ENCODE assay signal across 27 mouse cellular contexts in genomic region chr13:56739556-56739955, GRCm38 (mm10). TPM values are rescaled to one million over a fixed set of nuclear protein-coding genes. Genes with fewer than 3 reads are reported as not detected.
DNase-seq lines count a peak whose midpoint lies in the region; ATAC-seq and TF ChIP-seq lines count a peak whose summit lies in the region.
"Had no signal": no experiment of that assay in that cellular context is flagged by ENCODE, and none has a peak within 500 bp of the region (broad histone marks: within the 10 kb centered on the region; RNA-seq: fewer than 3 reads in every experiment).

No protein-coding gene starts in this region.

- no peak overlapping the region for H3K27ac ChIP-seq in forebrain, embryonic 11.5 days (ENCODE audit: low read depth, low read length)
- H3K27ac ChIP-seq in forebrain, embryonic 15.5 days (replicated peaks), result no peak overlapping the region
- H3K27ac ChIP-seq in heart, embryonic 10.5 days, result no peak overlapping the region
- no peak overlapping the region for H3K27ac ChIP-seq in heart, postnatal 0 days (ENCODE audit: low read depth)
- H3K27ac ChIP-seq: embryonic facial prominence, embryonic 12.5 days; embryonic facial prominence, embryonic 15.5 days; forebrain, embryonic 10.5 days; forebrain, embryonic 13.5 days had no signal

- TF ChIP-seq EP300 in heart, postnatal 0 days (IDR thresholded peaks at IDR 0.05; ENCODE audit: low read depth), result no peak

- H3K4me1 ChIP-seq in forebrain, embryonic 11.5 days (replicated peaks; ENCODE audit: control insufficient read depth, insufficient read depth, low read length), result 0 out of 2 replicates have a peak, but pooled peaks cover 2% of the 10 kb centered on the region
- peaks cover 15% of the 10 kb centered on the region for H3K4me1 ChIP-seq in forebrain, embryonic 15.5 days
- 0 out of 2 replicates have a peak, but pooled peaks cover 4% of the 10 kb centered on the region for H3K4me1 ChIP-seq in heart, embryonic 10.5 days
- no peaks in the 10 kb centered on the region for H3K4me1 ChIP-seq in heart, postnatal 0 days (ENCODE audit: control insufficient read depth, insufficient read depth)
- H3K4me1 ChIP-seq: embryonic facial prominence, embryonic 12.5 days; embryonic facial prominence, embryonic 15.5 days had no signal

- DNase-seq in forebrain, embryonic 11.5 days (ENCODE audit: low spot score), result peak; percentile 37
- peak; percentile 70 for DNase-seq in heart, embryonic 10.5 days (ENCODE audit: low spot score)
- no peak for DNase-seq in heart, postnatal 14 days
- DNase-seq in heart, postnatal 0 days (ENCODE audit: low spot score), result no peak
- DNase-seq in heart, adult 8-10 months (ENCODE audit: low spot score), result no peak
- peak; percentile 28 for DNase-seq in testis, postnatal 10 days (ENCODE audit: low spot score)
- no peak for DNase-seq in testis, postnatal 14 days (ENCODE audit: low spot score)
- DNase-seq: adrenal gland, adult 2 months; adrenal gland, postnatal 10 days; adrenal gland, postnatal 25 days; cerebellum, adult 11 months; cerebellum, adult 18-20 months; cerebellum, adult 8-10 months; cerebellum, adult 9-11 months; cerebellum, postnatal 14 days; cerebellum, postnatal 36 days; embryo, embryonic 11 days had no signal

- no peak overlapping the region for H3K4me2 ChIP-seq in forebrain, embryonic 11.5 days (ENCODE audit: low read depth, low read length, severe bottlenecking)
- no peak overlapping the region for H3K4me2 ChIP-seq in forebrain, embryonic 15.5 days (replicated peaks)
- H3K4me2 ChIP-seq in heart, postnatal 0 days (ENCODE audit: low read depth, low read length), result no peak overlapping the region
- H3K4me2 ChIP-seq: embryonic facial prominence, embryonic 12.5 days; embryonic facial prominence, embryonic 15.5 days; forebrain, embryonic 13.5 days had no signal

- H3K4me3 ChIP-seq in forebrain, embryonic 11.5 days (ENCODE audit: low read depth, low read length), result no peak overlapping the region
- no peak overlapping the region for H3K4me3 ChIP-seq in forebrain, embryonic 15.5 days
- no peak overlapping the region for H3K4me3 ChIP-seq in heart, embryonic 10.5 days
- no peak overlapping the region for H3K4me3 ChIP-seq in heart, postnatal 0 days (ENCODE audit: low read depth, low read length)
- H3K4me3 ChIP-seq: embryonic facial prominence, embryonic 12.5 days; embryonic facial prominence, embryonic 15.5 days; erythroblast, embryonic 14.5 days; forebrain, embryonic 10.5 days; forebrain, embryonic 13.5 days had no signal

- no peak for ATAC-seq in forebrain, embryonic 11.5 days (replicated peaks; ENCODE audit: low FRiP score)
- ATAC-seq in forebrain, embryonic 15.5 days (replicated peaks), result no peak
- 0 out of 2 replicates have a peak, but pooled peaks have one; percentile 20 for ATAC-seq in heart, postnatal 0 days (ENCODE audit: insufficient read depth, low read depth)
- ATAC-seq: forebrain, embryonic 13.5 days; forebrain, embryonic 16.5 days had no signal

- H3K36me3 ChIP-seq in forebrain, embryonic 11.5 days (ENCODE audit: control insufficient read depth, insufficient read depth, low read length), result peaks cover 6% of the 10 kb centered on the region
- peaks cover 40% of the 10 kb centered on the region for H3K36me3 ChIP-seq in forebrain, embryonic 15.5 days
- peaks cover 53% of the 10 kb centered on the region for H3K36me3 ChIP-seq in heart, embryonic 10.5 days
- H3K36me3 ChIP-seq in heart, postnatal 0 days (replicated peaks; ENCODE audit: control insufficient read depth, insufficient read depth, low read length), result peaks cover 36% of the 10 kb centered on the region

- intact Hi-C loops in heart, postnatal 14 days (cut with DNase I), result loop anchor here (5.0 kb wide), 1 partner anchor 162 kb away; no protein-coding TSS in a partner anchor

- no peak overlapping the region for H3K9ac ChIP-seq in forebrain, embryonic 11.5 days (ENCODE audit: low read length)
- no peak overlapping the region for H3K9ac ChIP-seq in forebrain, embryonic 15.5 days (replicated peaks)
- H3K9ac ChIP-seq in heart, postnatal 0 days (replicated peaks; ENCODE audit: low read depth, low read length), result no peak overlapping the region
- H3K9ac ChIP-seq: embryonic facial prominence, embryonic 12.5 days; embryonic facial prominence, embryonic 15.5 days; forebrain, embryonic 13.5 days had no signal

- no peaks in the 10 kb centered on the region for H3K27me3 ChIP-seq in forebrain, embryonic 11.5 days (ENCODE audit: control insufficient read depth, insufficient read depth, low read length)
- no peaks in the 10 kb centered on the region for H3K27me3 ChIP-seq in forebrain, embryonic 15.5 days
- no peaks in the 10 kb centered on the region for H3K27me3 ChIP-seq in heart, embryonic 10.5 days (ENCODE audit: insufficient read depth, poor library complexity, severe bottlenecking)
- no peaks in the 10 kb centered on the region for H3K27me3 ChIP-seq in heart, postnatal 0 days (ENCODE audit: control insufficient read depth, insufficient read depth, low read length)
- H3K27me3 ChIP-seq: embryonic facial prominence, embryonic 12.5 days; embryonic facial prominence, embryonic 15.5 days; forebrain, embryonic 13.5 days had no signal

- no peak for TF ChIP-seq CTCF in heart, postnatal 0 days (IDR thresholded peaks at IDR 0.05; ENCODE audit: low read depth)

- H3K9me3 ChIP-seq in forebrain, embryonic 11.5 days (ENCODE audit: control insufficient read depth, low read length), result no peaks in the 10 kb centered on the region
- no peaks in the 10 kb centered on the region for H3K9me3 ChIP-seq in forebrain, embryonic 15.5 days
- H3K9me3 ChIP-seq in heart, embryonic 10.5 days, result no peaks in the 10 kb centered on the region
- no peaks in the 10 kb centered on the region for H3K9me3 ChIP-seq in heart, postnatal 0 days (replicated peaks; ENCODE audit: control insufficient read depth, low read length)
- H3K9me3 ChIP-seq: embryonic facial prominence, embryonic 12.5 days; embryonic facial prominence, embryonic 15.5 days; forebrain, embryonic 10.5 days; forebrain, embryonic 13.5 days had no signal

- 97% methylated on average over 5 of the region's 5 CpGs for WGBS in forebrain, embryonic 11.5 days
- WGBS in forebrain, embryonic 15.5 days, result 96% methylated on average over 5 of the region's 5 CpGs
- 90% methylated on average over 5 of the region's 5 CpGs for WGBS in heart, embryonic 10.5 days
- WGBS in heart, postnatal 0 days, result 87% methylated on average over 5 of the region's 5 CpGs

RNA-seq across cellular contexts. Expression of gene Gm45623, which starts 14.1 kb away (rescaled TPM):
- not detected in 2 replicates for polyA plus RNA-seq in forebrain, embryonic 11.5 days (2014; fragmentation: Nextera tagmentation; extraction: Ambion mirVana)
- 0.74 and 0.98 TPM in 2 replicates for polyA plus RNA-seq in forebrain, embryonic 15.5 days (2015; fragmentation: Nextera tagmentation; extraction: Ambion mirVana)
- 0.49 and 0.67 TPM in 2 replicates for polyA plus RNA-seq in heart, embryonic 10.5 days (2016; fragmentation: Nextera tagmentation; extraction: Ambion mirVana)
- total RNA-seq in heart, postnatal 14 days (2021), result 1 to 10 TPM in 1 of 2 experiments, not detected in 1; 1.1 TPM
- not detected in 2 replicates for total RNA-seq in heart, postnatal 0 days (2014; rRNA removed; ENCODE audit: low replicate concordance)
- not detected in 2 replicates for polyA plus RNA-seq in heart, postnatal 0 days (2015; fragmentation: Nextera tagmentation; extraction: Ambion mirVana)
- total RNA-seq in heart, adult 8-10 months (2022), result not detected
- total RNA-seq: adrenal gland, adult 2 months; adrenal gland, postnatal 25 days; common myeloid progenitor, adult 5-6 weeks; ES-E14; MEL had no signal
- polyA plus RNA-seq: adrenal gland, adult 2 months; erythroblast, embryonic 14.5 days; forebrain, embryonic 10.5 days had no signal

RNA-seq across cellular contexts. Expression of gene Smad5, which starts 36.7 kb away (rescaled TPM):
- polyA plus RNA-seq in forebrain, embryonic 11.5 days (2014; fragmentation: Nextera tagmentation; extraction: Ambion mirVana), result 49.7 and 51.8 TPM in 2 replicates
- polyA plus RNA-seq in forebrain, embryonic 15.5 days (2015; fragmentation: Nextera tagmentation; extraction: Ambion mirVana), result 32.9 and 34.4 TPM in 2 replicates
- polyA plus RNA-seq in heart, embryonic 10.5 days (2016; fragmentation: Nextera tagmentation; extraction: Ambion mirVana), result 20.7 and 23.0 TPM in 2 replicates
- 10 to 100 TPM; 38.7 to 40.2 TPM for total RNA-seq in heart, postnatal 14 days (2021)
- total RNA-seq in heart, postnatal 0 days (2014; rRNA removed; ENCODE audit: low replicate concordance), result 29.2 and 36.9 TPM in 2 replicates
- 10.1 and 12.0 TPM in 2 replicates for polyA plus RNA-seq in heart, postnatal 0 days (2015; fragmentation: Nextera tagmentation; extraction: Ambion mirVana)
- total RNA-seq in heart, adult 8-10 months (2022), result 10 to 100 TPM; 28.0 to 32.0 (median 28.8) TPM

Comparison
In these comparisons a context has a peak if more than half of its experiments do, and no peak if none do; other contexts are left out.
1. DNase-seq: peak in forebrain, embryonic 11.5 days (single experiment), heart, embryonic 10.5 days (single experiment) and testis, postnatal 10 days (single experiment); none in heart, postnatal 14 days (0 of 2), heart, postnatal 0 days (single experiment), heart, adult 8-10 months (single experiment) and testis, postnatal 14 days (single experiment).